23 mouse cellular contexts compared by ENCODE assay signal in genomic region chr19:41421264-41421663, GRCm38 (mm10). TPM values are rescaled to one million over a fixed set of nuclear protein-coding genes. Genes with fewer than 3 reads are reported as not detected.
"Had no signal": no experiment of that assay in that cellular context is flagged by ENCODE, and none has a peak within 500 bp of the region (broad histone marks: within the 10 kb centered on the region; RNA-seq: fewer than 3 reads in every experiment).

No protein-coding gene starts in this region.

- DNase-seq: kidney, adult 2 months; kidney, postnatal 25 days; layer of hippocampus, adult 9-11 months; lung, adult 2 months; lung, postnatal 14 days; lung, postnatal 4 days; retina, postnatal 1 day; right cerebral cortex, postnatal 25 days; thymus, adult 2 months; thymus, postnatal 14 days; thymus, postnatal 4 days had no signal

- H3K36me3 ChIP-seq: limb, embryonic 10.5 days; limb, embryonic 13.5 days; liver, embryonic 15.5 days; midbrain, embryonic 10.5 days; midbrain, embryonic 13.5 days; neural tube, embryonic 13.5 days had no signal

- H3K27ac ChIP-seq: kidney, postnatal 0 days; layer of hippocampus, adult 2 months; limb, embryonic 10.5 days; limb, embryonic 13.5 days; liver, embryonic 15.5 days; midbrain, embryonic 10.5 days; midbrain, embryonic 13.5 days; neural tube, embryonic 13.5 days; stomach, postnatal 0 days had no signal

- H3K4me2 ChIP-seq: limb, embryonic 13.5 days; liver, embryonic 15.5 days; midbrain, embryonic 13.5 days; neural tube, embryonic 13.5 days had no signal

- H3K4me1 ChIP-seq: limb, embryonic 10.5 days; limb, embryonic 13.5 days; liver, embryonic 15.5 days; midbrain, embryonic 10.5 days; midbrain, embryonic 13.5 days; neural tube, embryonic 13.5 days had no signal

- H3K27me3 ChIP-seq: limb, embryonic 13.5 days; liver, embryonic 15.5 days; megakaryocyte, embryonic 14.5 days; midbrain, embryonic 13.5 days; neural tube, embryonic 13.5 days had no signal

- H3K4me3 ChIP-seq: layer of hippocampus, adult 2 months; limb, embryonic 10.5 days; limb, embryonic 13.5 days; liver, embryonic 15.5 days; megakaryocyte, embryonic 14.5 days; midbrain, embryonic 10.5 days; midbrain, embryonic 13.5 days; myocyte; neural tube, embryonic 13.5 days had no signal

- ATAC-seq: midbrain, embryonic 13.5 days; midbrain, embryonic 16.5 days had no signal

- H3K9ac ChIP-seq: limb, embryonic 13.5 days; liver, embryonic 15.5 days; midbrain, embryonic 13.5 days; neural tube, embryonic 13.5 days had no signal

- H3K9me3 ChIP-seq: limb, embryonic 10.5 days; limb, embryonic 13.5 days; liver, embryonic 15.5 days; megakaryocyte, embryonic 14.5 days; midbrain, embryonic 10.5 days; neural tube, embryonic 13.5 days had no signal

RNA-seq across cellular contexts. Expression of gene Pik3ap1, which starts 36.4 kb away (rescaled TPM):
- polyA plus RNA-seq: myocyte had no signal
